Mouse (Mus musculus): ENCODE data around the gene Olfr463. TPM values are rescaled to one million over a fixed set of nuclear protein-coding genes. Genes with fewer than 3 reads are reported as not detected.

Gene Olfr463
- polyA plus RNA-seq (2015; fragmentation: Nextera tagmentation; extraction: Ambion mirVana) = not detected in 2 replicates

DNA sequence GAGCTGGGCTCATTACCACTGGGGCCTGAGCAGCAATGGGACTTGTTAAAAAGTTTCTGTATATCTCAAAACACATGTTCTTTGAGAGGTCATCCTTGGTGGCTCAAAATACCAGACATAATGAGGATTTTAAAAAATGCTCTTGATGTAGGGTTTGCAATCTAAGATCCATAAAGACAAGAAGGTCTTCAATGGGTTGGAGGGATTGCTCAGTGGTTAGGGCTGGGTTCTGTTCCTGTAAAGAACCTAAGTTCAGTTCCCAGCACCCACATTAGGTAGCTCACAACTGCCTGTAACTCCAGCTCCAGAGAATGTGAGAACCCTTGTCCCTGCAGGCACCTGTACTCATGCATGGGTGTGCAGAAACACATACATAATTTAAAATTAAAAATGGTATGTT is at the start of gene Olfr463:
Gene Olfr463 (minus strand): TSS at position 101 of the 400 bp plus-strand sequence.

DNA sequence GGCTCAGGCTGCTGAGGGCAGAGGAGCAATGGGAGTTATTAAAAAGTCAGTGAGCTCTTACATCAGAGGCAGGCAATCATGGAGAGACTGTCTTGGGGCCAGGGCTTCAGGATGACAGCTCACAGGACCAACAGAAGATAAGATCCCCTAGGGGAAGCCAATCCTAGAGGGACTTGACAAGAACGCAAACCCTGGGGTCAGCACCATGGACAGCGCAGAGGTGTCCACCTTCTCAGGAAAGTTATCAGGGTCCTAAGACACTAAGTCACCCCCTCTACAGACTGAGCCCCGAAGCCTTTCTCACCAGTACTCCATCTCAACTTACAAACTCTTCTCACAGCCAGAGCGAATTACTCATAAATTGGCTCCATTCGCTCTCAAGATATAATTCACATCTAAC is 23.8 kb upstream of the Olfr463 start, which contains the start of gene Olfr464:
Gene Olfr464 (minus strand): TSS at position 2 of the 400 bp plus-strand sequence.

DNA sequence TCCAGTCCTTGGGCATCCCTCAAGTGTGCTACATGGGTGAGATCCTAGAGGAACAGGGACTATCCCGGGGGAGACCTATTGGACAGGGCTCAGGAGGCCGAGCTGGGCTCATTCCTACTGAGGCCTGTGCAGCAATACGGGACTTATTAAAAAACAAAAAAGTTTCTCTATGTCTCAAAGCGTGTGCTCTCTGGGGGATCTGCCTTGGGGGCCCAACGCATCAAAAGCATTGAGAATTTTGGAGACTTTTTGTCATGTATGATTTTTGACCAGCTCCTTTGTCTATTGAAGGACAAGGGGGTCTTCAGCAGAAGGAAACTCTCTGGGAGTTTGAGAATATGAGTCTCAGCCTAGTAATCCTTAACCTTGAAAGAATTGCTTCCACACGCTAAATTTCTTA is 5.0 kb downstream of the Olfr463 start, which contains the start of gene Olfr462:
Gene Olfr462 (minus strand): TSS at position 101 of the 400 bp plus-strand sequence.

DNA sequence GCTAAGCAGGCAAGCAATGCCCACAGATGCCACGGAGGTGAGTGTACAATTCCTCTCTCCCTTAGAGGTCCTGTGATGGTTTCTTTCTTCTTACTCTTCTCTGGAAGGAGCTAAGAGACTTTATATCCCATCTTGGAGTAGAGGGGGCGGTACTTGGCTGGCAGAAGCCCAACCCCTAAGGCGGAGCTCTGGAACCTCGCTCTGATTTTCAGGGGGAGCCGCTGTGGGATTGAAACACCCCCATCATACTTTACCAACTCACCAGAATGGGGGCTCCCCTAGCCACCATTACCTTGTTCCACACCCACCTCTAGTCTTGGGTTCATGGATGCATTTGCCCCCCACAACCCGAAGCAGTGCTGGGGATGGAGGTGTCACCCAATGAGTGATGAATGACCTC is 21.8 kb downstream of the Olfr463 start, which contains the start of gene Epx:
Gene Epx (minus strand): TSS at position 101 of the 400 bp plus-strand sequence.

DNA sequence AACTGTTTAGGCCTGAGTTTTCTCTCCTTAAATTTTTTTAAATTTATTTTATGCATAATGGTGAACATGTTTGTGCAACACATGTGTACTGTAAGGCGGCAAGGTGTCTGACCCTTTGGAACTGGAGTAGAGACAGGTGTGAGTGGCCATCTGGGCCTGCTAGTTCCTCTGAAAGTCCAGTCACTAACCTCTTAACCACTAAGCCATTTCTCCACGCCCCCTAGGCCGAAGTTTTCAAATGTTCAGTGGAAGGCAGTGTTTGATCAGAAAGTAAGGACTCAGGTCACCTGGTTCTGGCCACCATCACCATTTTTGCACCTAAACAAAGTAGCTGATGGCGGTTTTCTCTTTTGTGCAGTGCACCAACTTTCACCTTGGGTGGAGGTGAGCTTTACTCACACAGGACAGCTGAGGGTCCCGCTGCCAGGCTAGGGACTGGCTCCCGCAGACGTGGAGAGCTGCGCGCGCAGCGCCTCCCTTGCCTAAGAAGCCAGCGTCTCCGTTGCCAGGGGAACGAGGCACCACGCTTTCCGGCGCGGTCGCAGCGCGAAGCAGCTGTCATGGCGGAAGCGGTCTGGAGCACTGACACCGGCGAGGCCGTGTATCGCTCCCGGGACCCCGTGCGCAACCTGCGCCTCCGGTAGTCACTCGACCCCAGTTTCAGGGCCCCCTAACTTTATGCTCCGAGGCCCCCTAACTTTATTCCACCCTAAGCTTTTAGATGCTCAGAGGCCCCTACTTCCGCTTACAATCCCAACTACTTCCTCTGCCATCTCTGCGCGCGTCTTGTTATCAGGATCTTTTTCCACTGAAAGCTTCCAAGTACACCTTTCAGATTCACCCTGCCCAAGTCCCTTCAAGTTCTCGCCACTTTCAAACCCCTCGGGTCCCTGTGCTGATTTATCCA is 44.2 kb downstream of the Olfr463 start, which contains the start of gene Mks1:
Gene Mks1 (plus strand): TSS at position 526 of the 907 bp plus-strand sequence.

Other genes starting within 250 kb of the Olfr463 start
- 1.3 and 1.8 TPM in 2 replicates for gene Rnf43, start 234.7 kb downstream of the Olfr463 start, polyA plus RNA-seq (2015; fragmentation: Nextera tagmentation; extraction: Ambion mirVana)
- 81.5 and 98.9 TPM in 2 replicates for gene Supt4a, start 159.8 kb downstream of the Olfr463 start, polyA plus RNA-seq (2015; fragmentation: Nextera tagmentation; extraction: Ambion mirVana)
- 0.45 and 0.86 TPM in 2 replicates for gene Tspoap1, start 136.8 kb downstream of the Olfr463 start, polyA plus RNA-seq (2015; fragmentation: Nextera tagmentation; extraction: Ambion mirVana)
- gene Mpo, start 103.8 kb downstream of the Olfr463 start, polyA plus RNA-seq (2015; fragmentation: Nextera tagmentation; extraction: Ambion mirVana) = 1.2 and 1.8 TPM in 2 replicates
- not detected in 2 replicates for gene Lpo, start 69.1 kb downstream of the Olfr463 start, polyA plus RNA-seq (2015; fragmentation: Nextera tagmentation; extraction: Ambion mirVana)
- 4.1 and 5.7 TPM in 2 replicates for gene Mks1, start 44.2 kb downstream of the Olfr463 start, polyA plus RNA-seq (2015; fragmentation: Nextera tagmentation; extraction: Ambion mirVana)
- 0.45 and 0.66 TPM in 2 replicates for gene Epx, start 21.9 kb downstream of the Olfr463 start, polyA plus RNA-seq (2015; fragmentation: Nextera tagmentation; extraction: Ambion mirVana)
- not detected in 2 replicates for gene Olfr462, start 5.1 kb downstream of the Olfr463 start, polyA plus RNA-seq (2015; fragmentation: Nextera tagmentation; extraction: Ambion mirVana)
- not detected in 2 replicates for gene Olfr464, start 23.6 kb upstream of the Olfr463 start, polyA plus RNA-seq (2015; fragmentation: Nextera tagmentation; extraction: Ambion mirVana)
- 15.8 and 17.7 TPM in 2 replicates for gene Dynll2, start 90.1 kb upstream of the Olfr463 start, polyA plus RNA-seq (2015; fragmentation: Nextera tagmentation; extraction: Ambion mirVana)
- 87.6 and 103 TPM in 2 replicates for gene Srsf1, start 150.0 kb upstream of the Olfr463 start, polyA plus RNA-seq (2015; fragmentation: Nextera tagmentation; extraction: Ambion mirVana)
- gene Vezf1, start 170.9 kb upstream of the Olfr463 start, polyA plus RNA-seq (2015; fragmentation: Nextera tagmentation; extraction: Ambion mirVana) = 22.1 and 25.2 TPM in 2 replicates
- gene Cuedc1, start 200.7 kb upstream of the Olfr463 start, polyA plus RNA-seq (2015; fragmentation: Nextera tagmentation; extraction: Ambion mirVana) = 26.6 and 35.0 TPM in 2 replicates